Mouse (Mus musculus) intestine, postnatal 0 days (tissue): Measurements from ENCODE around the gene Smarcc2. TPM values are rescaled to one million over a fixed set of nuclear protein-coding genes. Genes with fewer than 3 reads are reported as not detected.

ENCODE experiments used
- ATAC-seq: fragments of 200-750 bp; cut with Nextera tagmentation; 2 replicates; pipeline ENCODE4 v1.8.0; 2017; ENCODE audit warnings: mild to moderate bottlenecking, moderate TSS enrichment, moderate library complexity
- H3K27ac ChIP-seq: fragments of 300-500 bp; sonication (generic); 2 replicates; pipeline ENCODE4 v1.5.1; 2014; ENCODE audit warnings: mild to moderate bottlenecking, low read depth, low read length, moderate library complexity
- H3K27me3 ChIP-seq: fragments of 300-500 bp; sonication (generic); replicated peaks from 2 replicates; pipeline ENCODE4 v1.6.1; 2014; ENCODE audit warnings: low read length, mixed read lengths; ENCODE audit not compliant: control insufficient read depth, insufficient read depth
- H3K36me3 ChIP-seq: fragments of 300-500 bp; sonication (generic); 2 replicates; pipeline ENCODE4 v1.6.1; 2014; ENCODE audit warnings: mild to moderate bottlenecking, moderate library complexity; ENCODE audit not compliant: control insufficient read depth, insufficient read depth
- H3K4me1 ChIP-seq: fragments of 300-500 bp; sonication (generic); replicated peaks from 2 replicates; pipeline ENCODE4 v1.6.1; 2014; ENCODE audit warnings: antibody characterized with exemption, low read length, mixed read lengths; ENCODE audit not compliant: control insufficient read depth, insufficient read depth
- H3K4me2 ChIP-seq: fragments of 300-500 bp; sonication (generic); replicated peaks from 2 replicates; pipeline ENCODE4 v1.6.1; 2014; ENCODE audit warnings: low read depth, mild to moderate bottlenecking, moderate library complexity
- H3K4me3 ChIP-seq: fragments of 300-500 bp; sonication (generic); 2 replicates; pipeline ENCODE4 v1.5.1; 2014; ENCODE audit warnings: low read depth, low read length
- H3K9ac ChIP-seq: fragments of 300-500 bp; sonication (generic); 2 replicates; pipeline ENCODE4 v1.6.1; 2014; ENCODE audit warnings: mild to moderate bottlenecking, low read depth, low read length
- H3K9me3 ChIP-seq: fragments of 300-500 bp; sonication (generic); 2 replicates; pipeline ENCODE4 v1.6.1; 2016; ENCODE audit warnings: mixed run types; ENCODE audit not compliant: control insufficient read depth
- CTCF ChIP-seq: sonication (generic); IDR thresholded peaks from 2 replicates; pipeline ENCODE4 v1.5.1; 2016; ENCODE audit warnings: low read depth, mild to moderate bottlenecking, control low read depth, antibody characterized with exemption, moderate library complexity
- WGBS: fragments of 180-500 bp; shearing (Covaris S2); extraction: QIAGEN DNeasy Blood & Tissue Kit; methylation state at CpG from one replicate; pipeline ENCODE4 v1.1.7; 2014; 5-methylcytosine and 5-hydroxymethylcytosine counted together
- polyA plus RNA-seq: library from polyadenylated mRNA; unstranded; fragments of >200 nt; fragmentation: Nextera tagmentation; extraction: Ambion mirVana; gene quantifications from 2 replicates; pipeline ENCODE4 v1.2.1, GENCODE M21; 2015

The Smarcc2 gene
- polyA plus RNA-seq, 1 experiment from 2014 or later = 31.6 TPM

GRCm38 (mm10) chr10:128429454-128429853 lies 29.6 kb upstream of the Smarcc2 start:
- no peak overlapping the region for H3K4me3 ChIP-seq
- ATAC-seq = no peak
- no peak overlapping the region for H3K27ac ChIP-seq
- H3K4me2 ChIP-seq = no peak overlapping the region
- H3K4me1 ChIP-seq = no peaks in the 10 kb centered on the region
- no peak for TF ChIP-seq CTCF
- H3K27me3 ChIP-seq = no peaks in the 10 kb centered on the region
- peaks cover 59% of the 10 kb centered on the region for H3K36me3 ChIP-seq
- 73% methylated on average over 4 of the region's 4 CpGs for WGBS
- no peaks in the 10 kb centered on the region for H3K9me3 ChIP-seq
- no peak overlapping the region for H3K9ac ChIP-seq

DNA sequence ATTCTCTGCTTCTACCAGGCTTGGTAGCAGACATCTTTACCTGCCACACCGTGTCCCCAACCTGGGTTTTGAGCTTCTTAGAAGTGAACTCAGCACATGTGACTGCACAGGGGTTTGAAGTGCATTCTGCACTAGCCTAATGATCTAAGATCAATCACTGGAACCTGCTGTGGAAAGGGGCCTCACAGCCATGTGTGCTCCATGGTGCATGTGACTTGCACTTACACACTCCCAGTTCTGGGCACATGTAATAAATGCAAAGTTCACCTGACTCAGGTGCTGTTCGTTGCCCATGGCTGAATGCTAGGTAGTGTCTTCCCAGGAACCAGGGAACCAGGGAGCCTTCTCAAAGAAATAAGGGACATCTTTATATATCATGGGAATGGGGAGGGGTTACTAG lies 25.6 kb upstream of the Smarcc2 start:
- H3K36me3 ChIP-seq = peaks cover 81% of the 10 kb centered on the region
- no peak overlapping the region for H3K9ac ChIP-seq
- no peaks in the 10 kb centered on the region for H3K9me3 ChIP-seq
- peak; percentile 93 for ATAC-seq
- H3K4me2 ChIP-seq = no peak overlapping the region
- H3K4me3 ChIP-seq = no peak overlapping the region
- no peaks in the 10 kb centered on the region for H3K27me3 ChIP-seq
- 0 out of 2 replicates have a peak overlapping the region, but pooled peaks have one; percentile 9 for H3K27ac ChIP-seq
- TF ChIP-seq CTCF = no peak
- H3K4me1 ChIP-seq = no peaks in the 10 kb centered on the region
- WGBS = 44% methylated on average over 2 of the region's 2 CpGs

- no peak for ATAC-seq
- Histone ChIP-seq H3K4me2 (no peak overlapping the region), H3K9ac (no peak overlapping the region), H3K9me3 (no peaks in the 10 kb centered on the region), H3K27ac (peak overlapping the region; percentile 46), H3K4me1 (no peaks in the 10 kb centered on the region), H3K4me3 (no peak overlapping the region), H3K36me3 (peaks cover 77% of the 10 kb centered on the region), H3K27me3 (no peaks in the 10 kb centered on the region)
- 74% methylated on average over 10 of the region's 10 CpGs for WGBS
- TF ChIP-seq CTCF = no peak
Observed at GRCm38 (mm10) chr10:128434681-128435080, 24.4 kb upstream of the Smarcc2 start.

GRCm38 (mm10) chr10:128435186-128435823 lies 23.7 kb upstream of the Smarcc2 start:
- no peak overlapping the region for H3K4me3 ChIP-seq
- H3K9me3 ChIP-seq = no peaks in the 10 kb centered on the region
- TF ChIP-seq CTCF = no peak
- WGBS = 85% methylated on average over 17 of the region's 17 CpGs
- H3K27me3 ChIP-seq = no peaks in the 10 kb centered on the region
- H3K4me2 ChIP-seq = no peak overlapping the region
- H3K9ac ChIP-seq = no peak overlapping the region
- no peak for ATAC-seq
- H3K36me3 ChIP-seq = peaks cover 78% of the 10 kb centered on the region
- peak overlapping the region; percentile 3; the same call in 1 of the 2 replicates for H3K27ac ChIP-seq
- no peaks in the 10 kb centered on the region for H3K4me1 ChIP-seq

- Histone ChIP-seq H3K4me2 (no peak overlapping the region), H3K36me3 (peaks cover 78% of the 10 kb centered on the region), H3K4me3 (no peak overlapping the region), H3K4me1 (no peaks in the 10 kb centered on the region), H3K27me3 (no peaks in the 10 kb centered on the region), H3K9me3 (no peaks in the 10 kb centered on the region), H3K9ac (no peak overlapping the region), H3K27ac (peak overlapping the region; percentile 3; the same call in 1 of the 2 replicates)
- TF ChIP-seq CTCF = no peak
- no peak for ATAC-seq
- WGBS = 85% methylated on average over 5 of the region's 5 CpGs
Observed at GRCm38 (mm10) chr10:128435873-128436272, 23.2 kb upstream of the Smarcc2 start.

DNA sequence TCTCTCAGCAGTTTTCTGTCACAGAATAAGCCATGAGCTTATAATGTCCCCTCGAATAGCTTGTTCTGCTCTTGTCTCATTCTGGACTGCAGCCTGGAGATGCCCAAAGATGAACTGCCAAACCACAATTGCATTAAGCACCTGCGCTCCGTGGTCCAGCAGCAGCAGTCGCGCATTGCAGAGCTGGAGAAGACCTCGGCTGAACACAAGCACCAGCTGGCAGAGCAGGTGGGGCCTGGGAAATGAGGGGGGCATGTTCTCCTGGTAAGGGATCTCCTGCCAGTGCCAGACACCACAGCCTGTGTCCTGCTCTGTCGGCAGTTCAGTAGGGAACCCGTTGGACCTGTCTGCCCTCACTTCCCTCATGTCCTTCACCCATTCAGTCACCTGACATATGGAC lies 22.7 kb upstream of the Smarcc2 start:
- Histone ChIP-seq H3K4me2 (no peak overlapping the region), H3K9ac (no peak overlapping the region), H3K4me3 (no peak overlapping the region), H3K27ac (no peak overlapping the region), H3K36me3 (peaks cover 78% of the 10 kb centered on the region), H3K4me1 (no peaks in the 10 kb centered on the region), H3K27me3 (no peaks in the 10 kb centered on the region), H3K9me3 (no peaks in the 10 kb centered on the region)
- TF ChIP-seq CTCF = no peak
- no peak for ATAC-seq
- WGBS = 92% methylated on average over 8 of the region's 8 CpGs
